Mouse (Mus musculus): Measurements from ENCODE around the gene Dnase2a.

GRCm38 (mm10) chr8:84967532-84968304 is 59.4 kb downstream of the Dnase2a start:
- TF ChIP-seq EP300 (IDR thresholded peaks at IDR 0.05) (no peak), CTCF (IDR thresholded peaks at IDR 0.05) (no peak)

All from lung, postnatal 0 days (tissue).